Mouse (Mus musculus) embryonic facial prominence, embryonic 14.5 days (tissue): ENCODE results near the gene Gm11361. TPM values are rescaled to one million over a fixed set of nuclear protein-coding genes. Genes with fewer than 3 reads are reported as not detected.

Experiments
- ATAC-seq: fragments of 200-750 bp; cut with Nextera tagmentation; 2 replicates; pipeline ENCODE4 v1.8.0; 2017; ENCODE audit warnings: low read depth, moderate number of reproducible peaks, moderate TSS enrichment
- DNase-seq: peaks from one replicate; pipeline ENCODE4 v3.0.0-alpha.2; 2015; ENCODE audit warnings: low spot score
- H3K27ac ChIP-seq: fragments of 300-500 bp; sonication (generic); replicated peaks from 2 replicates; pipeline ENCODE4 v1.5.1; 2014; ENCODE audit warnings: low read depth, mild to moderate bottlenecking, low read length, moderate library complexity
- H3K27me3 ChIP-seq: fragments of 300-500 bp; sonication (generic); replicated peaks from 2 replicates; pipeline ENCODE4 v1.6.1; 2014; ENCODE audit warnings: low read length; ENCODE audit not compliant: control insufficient read depth, insufficient read depth
- H3K36me3 ChIP-seq: fragments of 300-500 bp; sonication (generic); 2 replicates; pipeline ENCODE4 v1.6.1; 2014; ENCODE audit warnings: low read length, mixed read lengths; ENCODE audit not compliant: control insufficient read depth, insufficient read depth
- H3K4me1 ChIP-seq: fragments of 300-500 bp; sonication (generic); 2 replicates; pipeline ENCODE4 v1.6.1; 2014; ENCODE audit warnings: antibody characterized with exemption, low read length; ENCODE audit not compliant: control insufficient read depth, insufficient read depth
- H3K4me2 ChIP-seq: fragments of 300-500 bp; sonication (generic); 2 replicates; pipeline ENCODE4 v1.6.1; 2014; ENCODE audit warnings: low read depth, mild to moderate bottlenecking, low read length, moderate library complexity, mixed read lengths
- H3K4me3 ChIP-seq: fragments of 300-500 bp; sonication (generic); 2 replicates; pipeline ENCODE4 v1.5.1; 2014; ENCODE audit warnings: low read depth, mild to moderate bottlenecking, low read length
- H3K9ac ChIP-seq: fragments of 300-500 bp; sonication (generic); 2 replicates; pipeline ENCODE4 v1.6.1; 2014; ENCODE audit warnings: low read depth, mild to moderate bottlenecking, low read length, moderate library complexity, mixed read lengths
- H3K9me3 ChIP-seq: fragments of 300-500 bp; sonication (generic); 2 replicates; pipeline ENCODE4 v1.6.1; 2016; ENCODE audit warnings: low read length; ENCODE audit not compliant: control insufficient read depth
- WGBS: fragments of 180-500 bp; shearing (Covaris S2); extraction: QIAGEN DNeasy Blood & Tissue Kit; methylation state at CpG from one replicate; pipeline ENCODE4 v1.1.7; 2014; 5-methylcytosine and 5-hydroxymethylcytosine counted together
- polyA plus RNA-seq: library from polyadenylated mRNA; unstranded; fragments of >200 nt; fragmentation: Nextera tagmentation; extraction: Ambion mirVana; gene quantifications from 2 replicates; pipeline ENCODE4 v1.2.1, GENCODE M21; 2014

Gm11361 gene
- polyA plus RNA-seq, result 6.2 and 6.7 TPM in 2 replicates

DNA sequence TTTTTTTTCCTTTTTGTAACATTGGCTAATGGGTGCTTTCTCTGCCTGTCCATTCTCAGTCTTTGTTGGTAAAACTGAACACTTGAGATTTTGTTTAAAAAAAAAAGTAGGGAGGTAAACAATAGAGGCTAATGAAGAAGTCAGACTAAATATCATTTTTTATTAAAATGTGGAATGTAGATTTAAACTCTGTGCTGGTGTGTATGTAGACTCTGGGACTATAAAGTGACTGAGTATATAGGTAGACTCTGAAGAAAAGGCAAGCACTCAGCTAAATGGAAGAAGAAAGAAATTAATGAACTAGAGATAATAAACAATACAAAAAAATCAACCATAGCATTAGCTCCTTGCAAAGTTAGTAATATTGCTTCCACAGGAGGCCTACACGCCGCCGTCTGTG lies at the start of gene Gm11361:
TSS of gene Gm11361 (plus strand) at position 301 of the 400 bp plus-strand sequence.
- no peaks in the 10 kb centered on the region for H3K27me3 ChIP-seq
- H3K36me3 ChIP-seq, result no peaks in the 10 kb centered on the region
- H3K4me2 ChIP-seq, result no peak within 1 kb of the TSS
- no peak within 1 kb of the TSS for H3K9ac ChIP-seq
- whole genome bisulfite sequencing, result 96% methylated on average over 3 of the region's 3 CpGs
- no peak for DNase-seq
- H3K4me1 ChIP-seq, result no peaks in the 10 kb centered on the region
- no peaks in the 10 kb centered on the region for H3K9me3 ChIP-seq
- H3K27ac ChIP-seq, result no peak within 1 kb of the TSS
- H3K4me3 ChIP-seq, result no peak within 1 kb of the TSS
- ATAC-seq, result no peak

DNA sequence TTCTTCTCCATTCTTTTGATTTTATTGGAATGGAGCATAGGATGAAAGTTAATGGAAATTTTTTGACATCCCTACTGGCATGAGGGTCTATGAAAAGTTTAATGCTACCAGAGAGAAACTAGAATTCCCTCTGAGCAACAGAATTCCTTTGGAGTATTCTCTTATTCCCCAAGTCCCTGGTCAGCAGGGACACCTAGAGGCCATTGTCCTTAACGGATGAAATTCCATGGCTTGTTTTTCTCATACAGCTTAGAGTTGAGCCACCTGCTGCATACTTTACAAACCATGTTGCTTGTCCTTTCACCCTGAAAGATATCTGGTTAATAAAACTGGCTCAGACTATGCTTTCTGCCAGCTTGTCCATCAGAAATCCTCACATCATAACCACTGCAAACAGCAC lies 7.1 kb downstream of the Gm11361 start:
- Histone ChIP-seq H3K4me3 (no peak overlapping the region), H3K9ac (no peak overlapping the region), H3K36me3 (no peaks in the 10 kb centered on the region), H3K27ac (no peak overlapping the region), H3K4me1 (no peaks in the 10 kb centered on the region), H3K27me3 (no peaks in the 10 kb centered on the region), H3K4me2 (no peak overlapping the region), H3K9me3 (no peaks in the 10 kb centered on the region)
- ATAC-seq (no peak), DNase-seq (peak; percentile 6)
- 24% methylated on average over 1 of the region's 1 CpGs for WGBS

DNA sequence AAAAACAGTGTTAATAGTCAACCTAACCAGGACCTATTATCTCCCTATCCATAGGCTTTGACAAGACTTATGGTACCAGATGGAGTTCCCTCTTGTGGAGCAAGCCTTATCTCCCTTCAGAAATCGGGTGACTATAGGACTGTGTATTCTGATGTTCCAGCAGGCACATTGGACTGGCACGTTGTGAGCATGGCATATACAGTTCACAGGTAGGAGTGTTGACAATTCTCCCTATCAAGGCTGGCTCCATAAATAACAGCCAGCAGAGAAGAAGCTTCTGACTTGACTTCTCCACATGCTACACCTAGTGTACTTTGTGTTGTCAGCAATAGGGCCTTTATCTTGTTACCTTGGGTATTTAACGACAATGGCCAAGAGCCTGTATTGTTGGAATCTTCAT lies 30.0 kb downstream of the Gm11361 start:
- H3K27me3 ChIP-seq, result no peaks in the 10 kb centered on the region
- no peak overlapping the region for H3K9ac ChIP-seq
- H3K27ac ChIP-seq, result no peak overlapping the region
- no peak overlapping the region for H3K4me2 ChIP-seq
- ATAC-seq (no peak), DNase-seq (no peak)
- no peaks in the 10 kb centered on the region for H3K36me3 ChIP-seq
- H3K4me3 ChIP-seq, result no peak overlapping the region
- no peaks in the 10 kb centered on the region for H3K9me3 ChIP-seq
- WGBS, result 94% methylated on average over 3 of the region's 3 CpGs
- H3K4me1 ChIP-seq, result no peaks in the 10 kb centered on the region

DNA sequence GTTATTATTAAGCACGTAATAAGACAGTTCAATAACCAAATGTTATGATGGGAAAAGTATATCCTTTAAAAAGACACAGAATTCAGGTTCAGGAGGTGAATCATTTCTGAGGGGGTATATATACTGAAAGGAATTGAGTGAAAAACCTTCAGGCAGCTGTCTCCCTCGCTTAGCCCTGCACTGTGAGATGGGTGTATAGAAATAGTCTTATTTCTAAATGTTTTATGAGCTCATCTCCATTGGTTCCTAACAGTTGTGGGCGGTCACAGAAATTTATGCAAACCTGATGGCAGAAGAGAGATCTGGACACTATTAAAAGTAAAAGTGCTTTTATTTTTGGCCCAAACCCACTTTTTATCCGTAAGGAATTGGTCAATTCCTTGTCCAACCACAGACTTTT lies 36.9 kb downstream of the Gm11361 start:
- Histone ChIP-seq H3K4me1 (peaks cover 12% of the 10 kb centered on the region), H3K4me2 (no peak overlapping the region), H3K36me3 (no peaks in the 10 kb centered on the region), H3K27me3 (no peaks in the 10 kb centered on the region), H3K9me3 (no peaks in the 10 kb centered on the region), H3K27ac (no peak overlapping the region), H3K4me3 (no peak overlapping the region), H3K9ac (no peak overlapping the region)
- WGBS, result 63% methylated on average over 4 of the region's 4 CpGs
- no peak for ATAC-seq
- DNase-seq, result peak; percentile 34

DNA sequence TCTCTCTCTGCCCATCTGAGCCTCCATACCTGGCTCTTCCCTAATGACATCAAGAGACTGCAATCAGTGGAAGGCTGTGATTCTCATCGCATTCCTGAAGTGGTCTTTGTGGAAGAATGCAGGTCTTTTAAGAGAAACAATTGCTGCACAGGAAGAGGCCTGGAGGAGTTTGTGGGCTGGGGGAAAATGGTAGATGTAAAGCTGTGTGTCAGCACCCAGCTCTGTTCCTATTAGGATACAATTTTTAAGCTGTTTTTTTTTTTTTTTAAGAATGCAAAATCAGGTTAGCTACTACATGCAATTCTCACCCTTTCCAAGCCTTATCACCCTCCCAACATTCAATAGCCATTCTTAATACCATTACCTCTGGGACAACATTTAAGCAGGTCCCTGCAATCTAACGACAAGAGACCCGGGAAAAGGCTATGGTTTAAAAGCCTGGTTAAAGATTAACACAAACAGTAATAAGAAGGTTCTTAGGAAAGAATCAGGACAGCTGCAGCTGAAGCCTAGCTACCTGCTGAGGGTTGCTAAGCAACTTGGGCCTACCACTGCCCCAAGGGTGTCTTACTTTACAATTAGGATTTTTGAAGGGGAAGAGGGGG lies 37.5 kb downstream of the Gm11361 start:
- DNase-seq (peak; percentile 61), ATAC-seq (peak; percentile 75; the same call in 1 of the 2 replicates)
- Histone ChIP-seq H3K9ac (no peak overlapping the region), H3K9me3 (no peaks in the 10 kb centered on the region), H3K4me2 (no peak overlapping the region), H3K27me3 (no peaks in the 10 kb centered on the region), H3K4me3 (no peak overlapping the region), H3K36me3 (no peaks in the 10 kb centered on the region), H3K4me1 (peaks cover 12% of the 10 kb centered on the region), H3K27ac (no peak overlapping the region)
- 9% methylated on average over 3 of the region's 3 CpGs for WGBS

DNA sequence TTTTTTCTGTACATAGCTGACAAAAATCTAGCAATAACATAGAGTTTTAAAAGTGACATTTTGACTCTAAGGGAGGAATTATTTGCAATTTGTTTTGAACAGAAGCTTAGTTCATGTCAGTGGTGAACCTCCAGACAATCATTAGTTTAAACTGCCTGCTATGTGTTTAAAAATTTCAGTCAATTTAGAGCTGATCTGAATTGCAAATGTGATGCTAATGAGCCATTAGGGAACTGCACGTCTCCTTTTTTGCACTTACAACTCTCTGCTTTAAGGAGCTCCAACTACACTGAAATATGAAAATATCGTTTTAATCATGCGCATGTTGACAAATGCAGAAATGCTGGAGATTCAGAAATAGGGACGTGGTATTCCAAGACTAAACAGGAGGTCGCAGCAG lies 38.2 kb downstream of the Gm11361 start:
- no peak overlapping the region for H3K9ac ChIP-seq
- H3K36me3 ChIP-seq, result no peaks in the 10 kb centered on the region
- 40% methylated on average over 5 of the region's 5 CpGs for WGBS
- DNase-seq (no peak), ATAC-seq (no peak)
- H3K4me1 ChIP-seq, result peaks cover 12% of the 10 kb centered on the region
- no peaks in the 10 kb centered on the region for H3K27me3 ChIP-seq
- no peaks in the 10 kb centered on the region for H3K9me3 ChIP-seq
- no peak overlapping the region for H3K27ac ChIP-seq
- H3K4me2 ChIP-seq, result no peak overlapping the region
- H3K4me3 ChIP-seq, result no peak overlapping the region

DNA sequence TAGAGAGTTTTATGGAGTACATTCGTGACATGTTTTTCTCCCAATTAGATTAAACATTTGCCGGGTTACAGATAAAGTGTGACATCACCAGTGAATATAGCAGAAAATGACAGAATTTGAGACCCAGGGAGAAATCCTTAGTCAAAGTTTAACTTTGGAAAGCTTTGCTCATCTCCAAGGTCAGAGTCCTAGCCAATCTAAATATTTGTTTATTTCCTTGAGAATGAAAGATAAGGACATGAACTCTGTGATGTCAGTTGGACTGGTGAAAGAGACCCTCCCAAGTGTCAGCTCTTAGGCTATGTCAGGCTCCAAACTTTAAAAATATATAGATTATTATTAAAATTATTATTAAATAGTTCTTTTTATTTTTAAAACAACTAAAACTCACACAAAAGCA lies 39.8 kb downstream of the Gm11361 start:
- H3K4me3 ChIP-seq, result no peak overlapping the region
- no peak overlapping the region for H3K4me2 ChIP-seq
- no peaks in the 10 kb centered on the region for H3K9me3 ChIP-seq
- no peaks in the 10 kb centered on the region for H3K27me3 ChIP-seq
- no peak for DNase-seq
- peaks cover 12% of the 10 kb centered on the region for H3K4me1 ChIP-seq
- no peak for ATAC-seq
- H3K9ac ChIP-seq, result no peak overlapping the region
- H3K27ac ChIP-seq, result no peak overlapping the region
- WGBS, result 82% methylated on average over 2 of the region's 2 CpGs
- no peaks in the 10 kb centered on the region for H3K36me3 ChIP-seq

DNA sequence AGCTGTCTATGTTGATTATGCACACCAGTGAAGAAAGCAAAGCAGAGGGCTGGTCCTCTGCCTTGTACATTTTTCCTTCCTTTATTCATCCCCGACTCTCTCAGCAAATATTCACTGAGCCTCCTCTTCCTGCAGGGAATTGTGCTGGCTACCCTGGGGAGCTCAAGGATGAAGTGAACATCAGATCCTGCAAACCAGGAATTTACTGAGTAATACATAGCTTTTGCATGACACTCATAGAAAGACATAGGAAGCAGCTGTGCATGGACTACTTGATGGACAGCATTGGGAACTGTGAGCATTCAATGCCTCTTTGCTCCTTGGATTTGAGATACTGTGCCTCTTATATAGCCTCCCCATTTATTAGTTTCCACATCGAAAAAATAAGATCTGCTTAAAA lies 40.2 kb downstream of the Gm11361 start:
- ATAC-seq, result peak; percentile 71
- Histone ChIP-seq H3K27me3 (no peaks in the 10 kb centered on the region), H3K4me1 (peaks cover 12% of the 10 kb centered on the region), H3K9ac (no peak overlapping the region), H3K4me2 (no peak overlapping the region), H3K27ac (no peak overlapping the region), H3K4me3 (no peak overlapping the region), H3K36me3 (no peaks in the 10 kb centered on the region), H3K9me3 (no peaks in the 10 kb centered on the region)
- WGBS, result 33% methylated on average over 2 of the region's 2 CpGs
- DNase-seq, result peak; percentile 74
